Mouse (Mus musculus) B cell, adult 2 months (primary cell): ENCODE measurements around the gene Spag8.

Source experiments
- DNase-seq, 2 experiments: peaks; one replicate each; pipeline ENCODE4 v3.0.0; 2022

Gene Spag8

GRCm38 (mm10) chr4:43649783-43650182, 3.6 kb downstream of the Spag8 start:
- DNase-seq: peak; percentile 23 to 37

GRCm38 (mm10) chr4:43640491-43640890, 12.9 kb downstream of the Spag8 start:
- DNase-seq: no peak

- DNase-seq: no peak
These were observed 13.3 kb downstream of the Spag8 start for GRCm38 (mm10) chr4:43640076-43640475.

DNA sequence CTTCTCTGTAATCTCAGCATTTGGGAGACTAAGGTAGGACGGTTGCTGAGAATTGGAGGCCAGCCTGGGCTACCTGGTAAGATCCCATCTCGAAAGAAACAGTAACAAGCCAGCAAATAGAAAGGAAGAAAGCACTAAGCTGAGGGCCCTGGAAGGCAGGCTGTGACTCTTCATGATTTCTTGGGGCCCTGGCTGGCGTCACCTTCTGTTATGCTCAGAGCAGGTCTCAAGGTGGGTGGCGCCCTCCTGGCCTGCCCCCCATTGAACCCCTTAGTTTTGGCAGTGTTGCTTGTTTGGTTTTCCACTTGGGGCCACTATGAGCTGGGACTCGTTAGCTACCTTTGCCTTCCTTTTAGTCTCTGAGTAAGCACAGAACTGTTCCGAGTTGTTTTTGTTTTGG, 16.6 kb downstream of the Spag8 start:
- no peak for DNase-seq

- no peak for DNase-seq
These were observed 18.6 kb downstream of the Spag8 start for GRCm38 (mm10) chr4:43634621-43635374.

- no peak for DNase-seq
These were observed 19.7 kb downstream of the Spag8 start for GRCm38 (mm10) chr4:43633736-43634135.

DNA sequence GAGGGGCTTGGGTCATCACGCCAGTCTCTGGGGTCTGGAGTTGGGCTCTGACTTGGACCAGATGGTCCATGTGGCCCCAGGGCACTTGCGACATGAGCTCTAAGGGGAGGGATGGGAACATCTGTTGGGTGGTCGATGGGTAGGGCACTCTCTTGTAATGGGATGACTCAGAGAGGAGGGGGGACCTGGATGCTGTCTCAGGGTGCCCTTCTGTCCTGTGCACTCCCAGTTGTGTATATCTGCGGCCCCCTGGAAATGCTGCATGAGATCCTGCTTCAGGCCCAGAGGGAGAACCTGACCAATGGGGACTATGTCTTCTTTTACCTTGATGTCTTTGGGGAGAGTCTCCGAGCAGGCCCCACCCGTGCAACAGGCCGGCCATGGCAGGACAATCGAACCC, 20.1 kb downstream of the Spag8 start:
- no peak for DNase-seq

GRCm38 (mm10) chr4:43631956-43632920, 21.2 kb downstream of the Spag8 start:
- no peak for DNase-seq

- DNase-seq: no peak
These were observed 22.1 kb downstream of the Spag8 start, which contains the start of gene Npr2 for GRCm38 (mm10) chr4:43631046-43631955. Npr2 (plus strand) TSS chr4:43631935.

DNA sequence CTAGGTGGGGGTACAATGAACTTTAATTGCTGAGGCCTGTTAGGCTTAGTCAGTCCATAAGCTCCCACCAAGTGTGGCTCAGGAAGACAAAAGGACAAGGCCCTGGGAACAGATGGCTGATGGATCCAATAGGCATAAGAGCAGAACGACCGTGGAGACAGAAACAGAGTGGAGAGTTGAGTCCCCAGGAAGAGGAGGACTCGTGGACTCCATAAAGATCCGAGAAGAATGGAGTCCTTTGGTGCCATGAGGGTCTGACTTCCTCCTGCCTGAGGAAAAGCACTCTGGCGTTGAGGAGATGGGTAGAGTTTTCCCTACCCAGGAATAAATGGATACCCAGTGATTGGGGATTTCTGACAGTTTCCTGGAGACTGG, 22.7 kb downstream of the Spag8 start:
- no peak for DNase-seq

DNA sequence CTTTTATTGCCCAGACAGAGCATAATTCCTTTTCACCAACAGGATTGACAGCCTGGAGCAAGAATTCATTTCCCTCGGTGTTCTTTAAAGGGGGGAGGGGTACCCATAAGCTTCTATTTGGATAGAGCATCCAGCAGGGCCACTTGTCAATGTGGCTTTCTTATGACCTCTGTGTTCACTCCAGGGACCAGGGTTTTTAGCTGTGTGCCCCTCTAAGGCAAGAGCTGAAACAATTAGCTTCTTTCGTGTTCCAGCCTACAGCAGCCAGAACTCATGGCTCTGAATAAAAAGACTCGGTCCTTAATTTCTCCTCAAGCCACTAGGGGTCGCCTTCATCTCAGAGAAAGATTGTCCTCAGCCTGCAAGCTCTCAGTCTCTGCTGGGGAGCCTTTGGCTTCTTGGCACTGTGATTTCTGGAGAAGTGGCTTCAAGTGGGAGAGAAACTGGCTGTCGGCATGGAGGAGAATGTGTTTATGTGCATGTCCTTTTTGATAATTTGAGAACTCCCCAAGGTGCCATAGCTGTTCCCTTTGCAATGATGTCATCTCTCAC, 23.3 kb downstream of the Spag8 start:
- DNase-seq: peak; percentile 81 to 83

DNA sequence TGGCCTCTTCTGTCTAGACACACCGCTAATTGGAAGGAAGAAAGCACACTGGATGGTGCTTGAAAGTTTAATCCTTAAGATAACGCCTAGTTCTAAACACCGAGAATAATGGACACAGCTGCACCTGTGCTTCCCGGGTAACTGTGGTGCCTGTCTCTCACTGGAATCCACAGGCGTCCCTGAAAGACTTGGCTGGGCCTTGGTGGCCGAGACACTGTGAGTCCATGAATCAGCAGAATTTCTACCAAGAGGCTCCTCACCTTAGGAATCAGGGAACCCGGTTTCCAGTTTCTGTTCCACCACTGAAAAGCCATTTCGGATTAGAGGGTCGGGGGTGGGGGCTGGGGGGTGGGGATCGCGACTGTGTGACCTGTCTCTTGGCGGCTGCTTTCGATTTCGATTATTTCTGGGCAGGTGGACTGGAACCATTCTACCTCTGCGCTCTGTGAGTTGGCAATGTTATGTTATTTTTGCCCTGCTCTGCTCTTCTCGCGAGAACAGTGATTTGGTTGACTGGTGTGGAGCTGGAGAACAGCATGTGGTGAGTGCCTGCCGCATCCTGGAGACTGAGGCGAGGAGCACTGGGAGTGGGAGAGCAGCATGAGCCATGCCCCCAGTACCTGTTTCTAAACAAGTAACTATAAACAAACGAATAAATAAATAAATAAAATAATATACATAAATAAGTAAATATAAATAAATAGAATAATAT, 24.1 kb downstream of the Spag8 start:
- DNase-seq: no peak

DNA sequence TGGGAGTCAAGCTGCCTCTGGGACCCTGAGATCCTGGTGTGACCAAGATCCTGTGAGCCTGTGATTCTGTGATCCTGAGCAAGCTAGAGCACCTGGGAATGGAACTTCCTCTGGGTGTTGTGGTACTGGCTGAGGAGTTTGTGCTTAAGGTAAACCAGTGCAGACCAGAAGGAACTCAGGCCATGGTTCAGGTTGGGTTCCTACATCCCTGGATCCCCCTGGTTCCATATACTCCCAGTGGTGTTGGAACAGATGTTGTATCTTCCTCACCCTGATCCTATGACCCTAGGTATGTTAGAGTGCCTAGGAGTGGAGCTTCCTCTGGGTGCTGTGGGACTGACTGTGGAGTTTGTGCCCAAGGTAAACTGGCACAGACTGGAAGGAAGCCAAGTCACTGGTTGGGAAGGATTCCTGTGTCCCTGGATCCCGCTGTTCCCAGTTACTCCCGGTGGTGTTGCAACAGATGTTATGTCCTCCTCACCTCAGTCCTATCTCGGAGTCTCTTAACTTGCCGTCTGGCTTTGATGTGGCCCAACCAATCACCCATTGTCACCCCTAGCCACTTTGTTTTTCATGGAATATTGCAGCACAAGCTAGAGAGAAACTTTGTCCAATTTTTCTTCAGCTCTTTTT, 33.1 kb downstream of the Spag8 start:
- DNase-seq: no peak

DNA sequence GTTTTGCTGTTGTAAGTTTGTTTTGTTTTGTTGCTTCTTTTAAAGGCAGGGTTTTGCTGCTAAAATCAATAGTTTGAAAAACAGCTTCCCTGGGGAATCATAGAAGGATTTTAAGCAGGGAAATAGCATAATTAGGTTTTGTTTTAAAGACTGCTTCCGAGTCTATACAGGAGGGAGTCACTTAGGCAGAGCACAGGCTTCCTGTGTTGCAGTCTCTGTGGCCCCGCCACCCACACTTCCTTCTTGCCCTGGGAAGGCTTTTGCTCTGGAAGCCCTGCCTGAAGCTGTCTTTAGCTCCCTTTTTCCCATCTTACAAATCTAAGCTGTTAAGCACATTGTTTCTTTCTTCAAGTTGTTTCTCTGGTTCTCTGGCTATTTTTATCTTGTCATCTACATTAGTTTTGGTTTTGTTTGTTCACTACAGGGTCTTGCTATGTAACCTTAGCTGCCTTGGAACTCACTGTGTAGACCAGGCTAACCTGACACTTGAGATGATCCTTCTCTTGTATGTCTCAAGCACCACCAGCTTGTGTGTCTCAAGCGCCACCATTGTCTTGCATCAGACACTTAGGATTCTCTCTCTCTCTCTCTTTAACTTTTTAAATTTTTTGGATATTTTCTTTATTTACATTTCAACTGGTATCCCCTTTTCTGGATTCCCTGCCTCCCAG, 40.2 kb downstream of the Spag8 start:
- DNase-seq: peak; percentile 25 to 37

DNA sequence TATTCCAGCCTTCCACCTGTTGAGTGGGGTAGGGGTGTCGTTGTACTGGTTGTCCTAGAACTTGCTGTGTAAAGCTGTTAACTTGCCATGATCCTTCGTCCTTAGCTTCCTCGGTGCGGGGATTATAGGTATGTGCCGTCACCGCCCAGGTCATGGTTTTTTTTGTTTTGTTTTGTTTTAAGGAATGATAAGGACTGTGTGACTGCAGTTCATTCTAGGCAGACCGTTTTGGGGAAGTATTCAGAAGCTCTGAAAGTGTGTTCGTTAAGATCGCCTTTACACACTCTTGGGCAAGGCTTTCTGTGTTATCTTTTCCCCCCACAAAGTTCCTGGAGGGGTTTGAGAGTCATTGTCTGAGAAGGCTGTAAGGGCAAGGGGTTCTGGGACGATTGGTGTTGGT, 40.9 kb downstream of the Spag8 start:
- DNase-seq: no peak

DNA sequence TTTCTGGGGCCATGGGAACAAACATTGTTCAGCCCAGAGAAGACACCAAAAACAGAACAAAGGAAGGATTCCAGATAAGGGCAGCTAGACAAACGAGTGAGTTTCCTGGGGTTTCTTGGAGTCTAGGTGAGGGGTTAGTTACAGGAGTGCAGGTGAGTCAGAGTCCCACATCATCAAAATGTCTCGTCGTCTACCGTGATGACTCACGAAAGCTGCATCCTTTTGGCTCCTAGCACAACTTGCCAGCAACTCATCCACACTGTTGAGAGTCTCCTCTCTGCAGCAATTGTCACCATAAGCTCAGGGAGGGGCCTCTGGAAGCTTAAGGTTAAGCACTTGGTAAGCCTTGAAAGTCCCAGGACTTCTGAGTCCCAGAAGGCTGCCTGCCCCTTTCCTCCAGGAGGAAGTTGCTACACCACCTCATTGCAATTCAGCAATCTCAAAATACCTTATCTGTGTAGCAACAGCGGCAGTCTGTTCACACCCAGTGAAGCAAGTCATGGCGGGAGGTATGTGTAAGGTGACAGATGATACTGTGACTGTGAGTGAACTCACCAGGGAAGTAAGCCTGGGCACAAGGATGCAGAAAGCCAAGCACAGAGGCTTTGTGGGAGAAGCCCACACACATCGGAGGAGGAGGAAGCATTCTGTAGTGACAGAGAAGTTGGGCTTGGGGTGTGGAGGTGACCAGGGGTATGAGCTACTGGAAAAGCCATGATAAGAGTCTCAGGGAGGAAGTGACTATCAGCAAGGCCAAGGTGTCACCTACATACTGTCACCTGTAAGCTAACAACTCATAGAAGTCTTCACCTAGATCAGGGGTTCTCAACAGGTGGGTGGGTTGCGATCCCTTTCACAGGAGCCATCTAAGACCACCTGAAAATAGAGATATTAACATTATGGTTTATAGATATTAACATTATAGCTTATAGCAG, 48.4 kb downstream of the Spag8 start:
- DNase-seq: no peak

GRCm38 (mm10) chr4:43604099-43604498, 49.3 kb downstream of the Spag8 start:
- DNase-seq: no peak
